Mouse (Mus musculus) testis, adult 2 months (tissue): ENCODE measurements around the gene Nptx1.

Source experiments
- CTCF ChIP-seq: fragments of 200-500 bp; IDR thresholded peaks from 2 replicates; pipeline ENCODE4 v1.5.1; 2012; ENCODE audit warnings: low read depth, mild to moderate bottlenecking, inconsistent platforms, low read length, moderate library complexity; ENCODE audit not compliant: control insufficient read depth, insufficient read depth, insufficient replicate concordance
- POLR2A ChIP-seq: fragments of 200-500 bp; IDR thresholded peaks from 2 replicates; pipeline ENCODE4 v1.6.1; 2012; ENCODE audit warnings: low read depth, mild to moderate bottlenecking, inconsistent platforms, low read length, moderate library complexity; ENCODE audit not compliant: control insufficient read depth

GRCm38 (mm10) chr11:119516677-119517361 is 30.7 kb downstream of the Nptx1 start:
- TF ChIP-seq CTCF, result no peak
- no peak for TF ChIP-seq POLR2A
